Mouse (Mus musculus): ENCODE measurements around the gene Gm614.

- TF ChIP-seq POLR2A (IDR thresholded peaks at IDR 0.05; ENCODE audit: borderline replicate concordance, insufficient read depth, low read length) (no peak), CTCF (IDR thresholded peaks at IDR 0.05; ENCODE audit: borderline replicate concordance, insufficient read depth, low read depth, low read length) (no peak; the same call in 1 of the 2 replicates)
Observed at GRCm38 (mm10) chrX:101256603-101257002, 7.2 kb downstream of the Gm614 start.
